Mouse (Mus musculus): ENCODE results near the gene Isca1. TPM values are rescaled to one million over a fixed set of nuclear protein-coding genes. Genes with fewer than 3 reads are reported as not detected.

The Isca1 gene
- polyA plus RNA-seq, 1 experiment from 2014 or later, result 143 TPM

GRCm38 (mm10) chr13:59779213-59779612, 9.6 kb upstream of the Isca1 start:
- Histone ChIP-seq H3K27ac (no peak overlapping the region), H3K4me2 (replicated peaks) (no peak overlapping the region), H3K9me3 (no peaks in the 10 kb centered on the region), H3K27me3 (no peaks in the 10 kb centered on the region), H3K36me3 (peaks cover 91% of the 10 kb centered on the region), H3K9ac (replicated peaks) (no peak overlapping the region), H3K4me1 (replicated peaks) (no peaks in the 10 kb centered on the region), H3K4me3 (replicated peaks) (no peak overlapping the region)
- WGBS, result 94% methylated on average over 4 of the region's 4 CpGs
- no peak for ATAC-seq

GRCm38 (mm10) chr13:59775168-59775567, 5.6 kb upstream of the Isca1 start:
- Histone ChIP-seq H3K4me2 (replicated peaks) (no peak overlapping the region), H3K36me3 (peaks cover 79% of the 10 kb centered on the region), H3K27ac (no peak overlapping the region), H3K27me3 (no peaks in the 10 kb centered on the region), H3K9ac (replicated peaks) (no peak overlapping the region), H3K4me1 (replicated peaks) (peaks cover 13% of the 10 kb centered on the region), H3K9me3 (no peaks in the 10 kb centered on the region), H3K4me3 (replicated peaks) (no peak overlapping the region)
- ATAC-seq, result no peak
- 90% methylated on average over 3 of the region's 3 CpGs for WGBS

GRCm38 (mm10) chr13:59771257-59771656, 1.6 kb upstream of the Isca1 start:
- Histone ChIP-seq H3K4me2 (replicated peaks) (peak overlapping the region; percentile 68), H3K36me3 (peaks cover 46% of the 10 kb centered on the region), H3K9ac (replicated peaks) (peak overlapping the region; percentile 75), H3K27ac (peak overlapping the region; percentile 98; the same call in 1 of the 2 replicates), H3K9me3 (no peaks in the 10 kb centered on the region), H3K4me1 (replicated peaks) (peaks cover 40% of the 10 kb centered on the region), H3K27me3 (no peaks in the 10 kb centered on the region), H3K4me3 (replicated peaks) (peak overlapping the region; percentile 84; the same call in 1 of the 2 replicates)
- 79% methylated on average over 9 of the region's 9 CpGs for WGBS
- ATAC-seq, result no peak

GRCm38 (mm10) chr13:59770847-59771246, 1.2 kb upstream of the Isca1 start:
- no peaks in the 10 kb centered on the region for H3K27me3 ChIP-seq
- WGBS, result 78% methylated on average over 9 of the region's 9 CpGs
- H3K4me2 ChIP-seq (replicated peaks), result peak overlapping the region; percentile 68
- peak overlapping the region; percentile 84 for H3K4me3 ChIP-seq (replicated peaks)
- H3K9ac ChIP-seq (replicated peaks), result peak overlapping the region; percentile 75
- H3K9me3 ChIP-seq, result no peaks in the 10 kb centered on the region
- peaks cover 42% of the 10 kb centered on the region for H3K36me3 ChIP-seq
- ATAC-seq, result no peak
- H3K27ac ChIP-seq, result peak overlapping the region; percentile 98
- H3K4me1 ChIP-seq (replicated peaks), result peaks cover 44% of the 10 kb centered on the region

- peak overlapping the region; percentile 75 for H3K9ac ChIP-seq (replicated peaks)
- H3K4me2 ChIP-seq (replicated peaks), result peak overlapping the region; percentile 68
- H3K36me3 ChIP-seq, result peaks cover 36% of the 10 kb centered on the region
- H3K4me1 ChIP-seq (replicated peaks), result peaks cover 47% of the 10 kb centered on the region
- no peaks in the 10 kb centered on the region for H3K9me3 ChIP-seq
- ATAC-seq, result peak; percentile 89
- H3K27me3 ChIP-seq, result no peaks in the 10 kb centered on the region
- H3K4me3 ChIP-seq (replicated peaks), result peak overlapping the region; percentile 84
- WGBS, result under 1% methylated on average over 28 of the region's 28 CpGs
- H3K27ac ChIP-seq, result peak overlapping the region; percentile 98
Observed at GRCm38 (mm10) chr13:59770164-59770562, 553 bp upstream of the Isca1 start.

GRCm38 (mm10) chr13:59768531-59768930, 1.1 kb downstream of the Isca1 start:
- no peaks in the 10 kb centered on the region for H3K9me3 ChIP-seq
- WGBS, result 34% methylated on average over 13 of the region's 13 CpGs
- H3K27ac ChIP-seq, result no peak overlapping the region; the same call in 1 of the 2 replicates
- H3K27me3 ChIP-seq, result no peaks in the 10 kb centered on the region
- peaks cover 47% of the 10 kb centered on the region for H3K4me1 ChIP-seq (replicated peaks)
- H3K9ac ChIP-seq (replicated peaks), result peak overlapping the region; percentile 87
- peaks cover 26% of the 10 kb centered on the region for H3K36me3 ChIP-seq
- ATAC-seq, result no peak
- peak overlapping the region; percentile 57 for H3K4me2 ChIP-seq (replicated peaks)
- peak overlapping the region; percentile 84 for H3K4me3 ChIP-seq (replicated peaks)

GRCm38 (mm10) chr13:59766786-59767515, 2.7 kb downstream of the Isca1 start:
- Histone ChIP-seq H3K27ac (no peak overlapping the region), H3K4me2 (replicated peaks) (peak overlapping the region; percentile 15), H3K9me3 (no peaks in the 10 kb centered on the region), H3K9ac (replicated peaks) (0 out of 2 replicates have a peak overlapping the region, but pooled peaks have one; percentile 2), H3K36me3 (peaks cover 18% of the 10 kb centered on the region), H3K4me3 (replicated peaks) (no peak overlapping the region), H3K4me1 (replicated peaks) (peaks cover 47% of the 10 kb centered on the region), H3K27me3 (no peaks in the 10 kb centered on the region)
- WGBS, result 85% methylated on average over 11 of the region's 11 CpGs
- ATAC-seq, result no peak

- H3K9me3 ChIP-seq, result no peaks in the 10 kb centered on the region
- no peak overlapping the region for H3K4me2 ChIP-seq (replicated peaks)
- no peak for ATAC-seq
- no peak overlapping the region for H3K9ac ChIP-seq (replicated peaks)
- 94% methylated on average over 7 of the region's 7 CpGs for WGBS
- no peak overlapping the region for H3K27ac ChIP-seq
- peaks cover 22% of the 10 kb centered on the region for H3K4me1 ChIP-seq (replicated peaks)
- H3K4me3 ChIP-seq (replicated peaks), result no peak overlapping the region
- H3K36me3 ChIP-seq, result peaks cover 43% of the 10 kb centered on the region
- H3K27me3 ChIP-seq, result no peaks in the 10 kb centered on the region
Observed at GRCm38 (mm10) chr13:59762791-59763190, 6.8 kb downstream of the Isca1 start.

GRCm38 (mm10) chr13:59756906-59757305, 12.7 kb downstream of the Isca1 start:
- Histone ChIP-seq H3K27me3 (no peaks in the 10 kb centered on the region), H3K27ac (no peak overlapping the region), H3K36me3 (peaks cover 60% of the 10 kb centered on the region), H3K4me2 (replicated peaks) (no peak overlapping the region), H3K9ac (replicated peaks) (no peak overlapping the region), H3K4me3 (replicated peaks) (no peak overlapping the region), H3K4me1 (replicated peaks) (no peaks in the 10 kb centered on the region), H3K9me3 (no peaks in the 10 kb centered on the region)
- ATAC-seq, result no peak
- 98% methylated on average over 7 of the region's 7 CpGs for WGBS

GRCm38 (mm10) chr13:59750310-59750709, 19.3 kb downstream of the Isca1 start:
- 90% methylated on average over 12 of the region's 12 CpGs for WGBS
- no peak overlapping the region for H3K4me3 ChIP-seq (replicated peaks)
- H3K4me1 ChIP-seq (replicated peaks), result no peaks in the 10 kb centered on the region
- H3K27ac ChIP-seq, result no peak overlapping the region
- H3K36me3 ChIP-seq, result peaks cover 15% of the 10 kb centered on the region
- no peaks in the 10 kb centered on the region for H3K9me3 ChIP-seq
- H3K9ac ChIP-seq (replicated peaks), result no peak overlapping the region
- ATAC-seq, result no peak
- no peaks in the 10 kb centered on the region for H3K27me3 ChIP-seq
- no peak overlapping the region for H3K4me2 ChIP-seq (replicated peaks)

- 77% methylated on average over 9 of the region's 9 CpGs for WGBS
- no peaks in the 10 kb centered on the region for H3K4me1 ChIP-seq (replicated peaks)
- no peak within 1 kb of the TSS for H3K9ac ChIP-seq (replicated peaks)
- H3K36me3 ChIP-seq, result no peaks in the 10 kb centered on the region
- H3K4me3 ChIP-seq (replicated peaks), result no peak within 1 kb of the TSS
- ATAC-seq, result no peak
- H3K9me3 ChIP-seq, result no peaks in the 10 kb centered on the region
- no peak within 1 kb of the TSS for H3K4me2 ChIP-seq (replicated peaks)
- H3K27ac ChIP-seq, result no peak within 1 kb of the TSS
- H3K27me3 ChIP-seq, result no peaks in the 10 kb centered on the region
Observed at GRCm38 (mm10) chr13:59746711-59747110, 22.9 kb downstream of the Isca1 start, which contains the start of gene 1700014D04Rik. Gene 1700014D04Rik, minus strand, starts transcription at chr13:59746752.

- Histone ChIP-seq H3K4me1 (replicated peaks) (no peaks in the 10 kb centered on the region), H3K9ac (replicated peaks) (no peak overlapping the region), H3K4me2 (replicated peaks) (no peak overlapping the region), H3K9me3 (no peaks in the 10 kb centered on the region), H3K27ac (no peak overlapping the region), H3K27me3 (no peaks in the 10 kb centered on the region), H3K4me3 (replicated peaks) (no peak overlapping the region), H3K36me3 (no peaks in the 10 kb centered on the region)
- ATAC-seq, result no peak
- WGBS, result 78% methylated on average over 6 of the region's 6 CpGs
Observed at GRCm38 (mm10) chr13:59746164-59746563, 23.4 kb downstream of the Isca1 start.
